Mouse (Mus musculus): ENCODE measurements around the gene Pnkd. TPM values are rescaled to one million over a fixed set of nuclear protein-coding genes. Genes with fewer than 3 reads are reported as not detected.
"Not testable (repeated sequence)": the region's sequence is repeated elsewhere in the genome, so short reads cannot be mapped to it uniquely, and the experiment has no call there.

Pnkd gene
- polyA plus RNA-seq, 1 experiment from 2014 or later = 39.8 TPM

DNA sequence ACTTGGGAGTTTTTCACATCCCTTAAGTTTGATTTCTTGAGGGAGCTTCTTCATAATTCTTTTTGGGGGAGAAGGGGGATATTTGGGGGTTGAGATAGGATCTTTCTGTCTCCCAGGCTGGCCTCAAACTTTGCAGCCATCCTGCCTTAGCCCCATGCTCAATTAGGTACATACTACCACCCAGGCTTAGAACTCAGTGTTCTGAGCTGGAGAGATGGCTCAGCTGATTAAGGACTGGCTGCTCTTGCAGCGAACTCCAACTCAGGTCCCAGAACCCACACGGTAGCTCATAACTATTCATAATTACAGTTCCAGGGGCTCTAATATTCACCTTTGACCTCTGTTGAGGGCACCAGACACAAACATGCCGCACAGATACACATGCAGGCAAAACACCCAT is 49.9 kb downstream of the Pnkd start:
- Histone ChIP-seq H3K4me2 (no peak overlapping the region), H3K4me3 (replicated peaks) (no peak overlapping the region), H3K9ac (no peak overlapping the region), H3K9me3 (replicated peaks) (no peaks in the 10 kb centered on the region), H3K27ac (no peak overlapping the region), H3K36me3 (no peaks in the 10 kb centered on the region), H3K4me1 (replicated peaks) (peaks cover 38% of the 10 kb centered on the region), H3K27me3 (peaks cover 7% of the 10 kb centered on the region)
- ATAC-seq (ENCODE audit: low read depth) = no peak
- WGBS (ENCODE audit: insufficient replicate concordance) = 71% methylated on average over 3 of the region's 3 CpGs
- DNase-seq = no peak

DNA sequence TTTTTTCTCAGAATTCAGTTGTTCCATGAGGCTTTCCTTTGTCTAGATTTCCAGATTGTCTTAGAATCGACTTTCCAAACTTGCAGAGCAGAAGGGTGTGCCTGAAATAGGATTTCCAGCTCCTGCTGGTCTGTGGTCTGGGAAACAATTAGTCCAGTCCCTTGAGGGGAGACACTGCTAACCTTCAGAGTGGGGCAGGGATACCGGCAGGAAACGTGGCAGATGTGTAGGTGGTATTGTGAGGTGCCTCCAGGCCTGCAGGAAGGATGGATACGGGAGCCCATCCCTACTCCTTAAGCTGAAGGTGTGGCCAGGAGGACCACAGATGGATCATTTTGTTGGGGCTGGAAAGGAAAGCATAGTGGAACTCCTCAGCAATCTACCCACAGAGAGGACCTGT is 50.3 kb downstream of the Pnkd start:
- H3K27ac ChIP-seq = no peak overlapping the region
- H3K4me2 ChIP-seq = no peak overlapping the region
- no peaks in the 10 kb centered on the region for H3K9me3 ChIP-seq (replicated peaks)
- WGBS (ENCODE audit: insufficient replicate concordance) = 56% methylated on average over 4 of the region's 4 CpGs
- no peaks in the 10 kb centered on the region for H3K36me3 ChIP-seq
- ATAC-seq (ENCODE audit: low read depth) (no peak), DNase-seq (no peak)
- H3K27me3 ChIP-seq = peaks cover 7% of the 10 kb centered on the region
- H3K4me1 ChIP-seq (replicated peaks) = peaks cover 36% of the 10 kb centered on the region
- no peak overlapping the region for H3K4me3 ChIP-seq (replicated peaks)
- H3K9ac ChIP-seq = no peak overlapping the region

DNA sequence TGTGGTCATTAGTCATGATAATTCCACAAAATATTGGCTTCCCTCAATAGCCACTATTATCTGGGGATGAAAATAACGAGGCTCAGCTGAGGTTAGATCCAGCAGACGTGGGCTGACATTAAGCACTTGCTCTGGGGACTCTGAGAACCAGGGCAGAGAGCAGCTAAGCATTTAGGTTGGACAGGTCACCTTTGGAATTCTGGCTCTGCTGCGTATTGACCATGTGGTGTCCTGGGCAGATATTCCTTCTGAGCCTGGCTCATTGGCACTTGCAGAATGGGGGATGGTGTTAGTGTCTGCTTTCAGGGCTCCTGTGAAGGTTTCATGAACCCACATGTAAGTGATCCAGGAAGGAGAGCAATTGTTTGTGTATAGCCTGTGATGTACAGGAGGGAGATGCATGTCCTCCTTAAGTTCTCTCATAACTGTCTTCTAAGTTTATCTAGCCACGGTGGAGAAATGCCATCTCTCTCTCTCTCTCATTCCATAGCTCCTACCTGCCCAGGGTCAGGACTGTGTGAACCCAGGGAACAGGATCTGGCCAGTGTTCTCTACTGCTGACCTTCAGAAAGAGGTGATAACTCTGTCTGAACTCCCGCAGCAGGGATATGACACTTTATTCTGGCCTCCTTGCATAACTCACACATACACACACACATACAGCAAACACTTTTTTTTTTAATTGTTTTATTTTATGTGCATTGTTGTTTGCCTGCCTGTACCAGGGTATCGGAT is 50.9 kb downstream of the Pnkd start:
- Histone ChIP-seq H3K9ac (no peak overlapping the region), H3K4me1 (replicated peaks) (peaks cover 35% of the 10 kb centered on the region), H3K9me3 (replicated peaks) (no peaks in the 10 kb centered on the region), H3K4me3 (replicated peaks) (no peak overlapping the region), H3K4me2 (no peak overlapping the region), H3K27ac (no peak overlapping the region), H3K36me3 (no peaks in the 10 kb centered on the region), H3K27me3 (peaks cover 7% of the 10 kb centered on the region)
- DNase-seq (no peak), ATAC-seq (ENCODE audit: low read depth) (no peak)
- WGBS (ENCODE audit: insufficient replicate concordance) = 64% methylated on average over 6 of the region's 6 CpGs

DNA sequence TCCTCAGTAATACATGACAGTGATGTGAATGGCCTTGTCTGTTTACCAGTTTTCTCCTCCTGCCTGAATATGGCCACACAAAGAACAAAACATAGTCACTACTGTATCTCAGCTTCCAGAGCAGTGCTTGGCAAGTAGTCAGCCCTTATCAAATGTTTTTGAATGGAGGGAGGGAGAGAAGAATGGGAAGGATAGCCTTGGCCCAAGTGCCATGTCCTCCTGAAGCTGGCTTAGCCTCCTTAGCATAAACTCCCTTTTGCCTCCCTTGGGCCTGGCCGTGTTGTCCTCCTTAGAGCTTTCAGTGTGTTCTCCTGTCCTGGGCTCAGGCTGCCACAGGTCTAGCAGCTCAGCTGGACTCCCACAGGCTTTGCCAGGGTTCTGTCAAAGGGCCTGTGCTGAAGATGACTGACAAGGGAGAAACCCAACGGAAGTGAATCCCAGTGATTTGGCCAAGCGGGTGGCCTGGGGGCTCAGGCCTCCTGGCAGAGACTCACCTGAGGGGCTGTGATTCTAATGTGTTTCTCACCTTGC is 52.6 kb downstream of the Pnkd start:
- Histone ChIP-seq H3K36me3 (no peaks in the 10 kb centered on the region), H3K27ac (no peak overlapping the region), H3K9ac (no peak overlapping the region), H3K4me1 (replicated peaks) (peaks cover 19% of the 10 kb centered on the region), H3K4me3 (replicated peaks) (no peak overlapping the region), H3K27me3 (peaks cover 7% of the 10 kb centered on the region), H3K4me2 (no peak overlapping the region), H3K9me3 (replicated peaks) (no peaks in the 10 kb centered on the region)
- 70% methylated on average over 3 of the region's 3 CpGs for WGBS (ENCODE audit: insufficient replicate concordance)
- DNase-seq (no peak), ATAC-seq (ENCODE audit: low read depth) (no peak)

GRCm38 (mm10) chr1:74338013-74338412 is 53.3 kb downstream of the Pnkd start:
- DNase-seq = no peak

GRCm38 (mm10) chr1:74338626-74339025 is 53.9 kb downstream of the Pnkd start:
- Histone ChIP-seq H3K4me1 (replicated peaks) (peaks cover 17% of the 10 kb centered on the region), H3K9ac (no peak overlapping the region), H3K4me2 (no peak overlapping the region), H3K27me3 (no peaks in the 10 kb centered on the region), H3K27ac (no peak overlapping the region), H3K36me3 (no peaks in the 10 kb centered on the region), H3K9me3 (replicated peaks) (no peaks in the 10 kb centered on the region), H3K4me3 (replicated peaks) (no peak overlapping the region)
- WGBS (ENCODE audit: insufficient replicate concordance) = 77% methylated on average over 4 of the region's 4 CpGs
- ATAC-seq (ENCODE audit: low read depth) = no peak
- no peak for DNase-seq

More at GRCm38 (mm10) chr1:74338013-74338412, 53.3 kb downstream of the Pnkd start:
- no peak overlapping the region for H3K4me3 ChIP-seq (replicated peaks)
- H3K9me3 ChIP-seq (replicated peaks) = no peaks in the 10 kb centered on the region
- peaks cover 5% of the 10 kb centered on the region for H3K27me3 ChIP-seq
- no peak overlapping the region for H3K9ac ChIP-seq
- no peak for ATAC-seq (ENCODE audit: low read depth)
- no peak overlapping the region for H3K4me2 ChIP-seq
- H3K36me3 ChIP-seq = no peaks in the 10 kb centered on the region
- H3K4me1 ChIP-seq (replicated peaks) = peaks cover 17% of the 10 kb centered on the region
- H3K27ac ChIP-seq = no peak overlapping the region
- 76% methylated on average over 5 of the region's 5 CpGs for WGBS (ENCODE audit: insufficient replicate concordance)

- H3K36me3 ChIP-seq = no peaks in the 10 kb centered on the region
- no peak overlapping the region for H3K27ac ChIP-seq
- no peaks in the 10 kb centered on the region for H3K9me3 ChIP-seq (replicated peaks)
- no peak for DNase-seq
- H3K9ac ChIP-seq = no peak overlapping the region
- no peak for ATAC-seq (ENCODE audit: low read depth)
- peaks cover 17% of the 10 kb centered on the region for H3K4me1 ChIP-seq (replicated peaks)
- H3K4me3 ChIP-seq (replicated peaks) = no peak overlapping the region
- 82% methylated on average over 9 of the region's 9 CpGs for WGBS (ENCODE audit: insufficient replicate concordance)
- H3K4me2 ChIP-seq = no peak overlapping the region
- H3K27me3 ChIP-seq = no peaks in the 10 kb centered on the region
Measured at GRCm38 (mm10) chr1:74339917-74340316, 55.2 kb downstream of the Pnkd start.

DNA sequence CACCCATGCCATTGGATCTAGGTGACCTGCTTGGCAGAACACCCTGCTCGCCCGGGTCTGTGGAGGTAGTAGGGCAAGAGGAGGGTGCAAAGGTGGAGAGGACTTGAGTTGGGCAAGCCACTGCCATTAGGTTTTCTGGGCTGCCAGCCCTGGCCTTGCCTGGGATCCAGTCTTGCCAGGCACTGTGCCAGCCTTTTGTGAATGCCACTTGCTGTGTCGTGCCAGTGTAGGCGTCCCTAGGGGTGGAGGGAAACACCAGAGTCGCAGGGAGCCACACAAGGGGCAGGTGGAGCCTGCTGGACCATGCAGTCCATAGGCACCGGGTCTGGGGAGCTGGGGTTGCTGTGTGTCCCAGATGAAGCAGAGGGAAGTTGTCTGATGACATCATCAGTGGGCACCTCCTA is 55.6 kb downstream of the Pnkd start:
- peaks cover 17% of the 10 kb centered on the region for H3K4me1 ChIP-seq (replicated peaks)

GRCm38 (mm10) chr1:74340992-74341391 is 56.3 kb downstream of the Pnkd start:
- not testable (repeated sequence) for H3K9ac ChIP-seq; ATAC-seq (ENCODE audit: low read depth); DNase-seq; H3K4me3 ChIP-seq (replicated peaks); H3K27ac ChIP-seq; H3K4me2 ChIP-seq; H3K9me3 ChIP-seq (replicated peaks); H3K36me3 ChIP-seq; H3K27me3 ChIP-seq
- WGBS (ENCODE audit: insufficient replicate concordance) = 72% methylated on average over 4 of the region's 4 CpGs
- H3K4me1 ChIP-seq (replicated peaks) = peaks cover 17% of the 10 kb centered on the region

More for the DNA sequence above, 55.6 kb downstream of the Pnkd start:
- no peak overlapping the region for H3K4me2 ChIP-seq
- H3K27ac ChIP-seq = no peak overlapping the region
- no peaks in the 10 kb centered on the region for H3K36me3 ChIP-seq
- no peaks in the 10 kb centered on the region for H3K9me3 ChIP-seq (replicated peaks)
- no peak overlapping the region for H3K4me3 ChIP-seq (replicated peaks)
- H3K9ac ChIP-seq = no peak overlapping the region
- ATAC-seq (ENCODE audit: low read depth) (0 out of 2 replicates have a peak, but pooled peaks have one; percentile 24), DNase-seq (no peak)
- H3K27me3 ChIP-seq = no peaks in the 10 kb centered on the region
- WGBS (ENCODE audit: insufficient replicate concordance) = 82% methylated on average over 6 of the region's 6 CpGs

- WGBS (ENCODE audit: insufficient replicate concordance) = 69% methylated on average over 7 of the region's 7 CpGs
- ATAC-seq (ENCODE audit: low read depth) (no peak), DNase-seq (no peak)
- no peak overlapping the region for H3K9ac ChIP-seq
- peaks cover 17% of the 10 kb centered on the region for H3K4me1 ChIP-seq (replicated peaks)
- no peak overlapping the region for H3K4me3 ChIP-seq (replicated peaks)
- no peak overlapping the region for H3K4me2 ChIP-seq
- no peaks in the 10 kb centered on the region for H3K36me3 ChIP-seq
- H3K9me3 ChIP-seq (replicated peaks) = no peaks in the 10 kb centered on the region
- H3K27ac ChIP-seq = no peak overlapping the region
- H3K27me3 ChIP-seq = no peaks in the 10 kb centered on the region
Measured at GRCm38 (mm10) chr1:74341898-74342297, 57.2 kb downstream of the Pnkd start.

DNA sequence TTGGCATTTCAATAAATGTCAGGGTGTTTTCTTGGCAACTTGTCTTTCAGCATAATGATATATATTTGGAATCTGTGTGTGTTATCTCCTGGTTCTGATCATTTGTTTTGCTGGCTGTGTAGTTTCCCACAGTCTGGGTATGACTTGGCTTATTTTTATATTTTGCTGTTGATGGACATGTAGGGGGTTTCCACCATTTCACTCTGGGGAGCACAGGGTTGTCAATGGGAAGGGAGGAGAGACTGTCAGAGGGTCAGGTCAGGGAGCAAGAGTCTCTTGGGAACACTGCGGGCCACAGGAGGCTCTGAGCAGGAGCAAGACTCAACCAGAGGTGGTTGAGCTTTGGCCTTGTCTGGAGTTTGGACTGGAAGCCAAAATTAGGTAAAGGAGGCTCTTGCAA is 57.6 kb downstream of the Pnkd start:
- ATAC-seq (ENCODE audit: low read depth) (no peak), DNase-seq (no peak)
- Histone ChIP-seq H3K9ac (no peak overlapping the region), H3K4me3 (replicated peaks) (no peak overlapping the region), H3K36me3 (no peaks in the 10 kb centered on the region), H3K9me3 (replicated peaks) (no peaks in the 10 kb centered on the region), H3K4me1 (replicated peaks) (peaks cover 17% of the 10 kb centered on the region), H3K4me2 (no peak overlapping the region), H3K27ac (no peak overlapping the region), H3K27me3 (no peaks in the 10 kb centered on the region)
- WGBS (ENCODE audit: insufficient replicate concordance) = 96% methylated on average over 1 of the region's 1 CpGs

DNA sequence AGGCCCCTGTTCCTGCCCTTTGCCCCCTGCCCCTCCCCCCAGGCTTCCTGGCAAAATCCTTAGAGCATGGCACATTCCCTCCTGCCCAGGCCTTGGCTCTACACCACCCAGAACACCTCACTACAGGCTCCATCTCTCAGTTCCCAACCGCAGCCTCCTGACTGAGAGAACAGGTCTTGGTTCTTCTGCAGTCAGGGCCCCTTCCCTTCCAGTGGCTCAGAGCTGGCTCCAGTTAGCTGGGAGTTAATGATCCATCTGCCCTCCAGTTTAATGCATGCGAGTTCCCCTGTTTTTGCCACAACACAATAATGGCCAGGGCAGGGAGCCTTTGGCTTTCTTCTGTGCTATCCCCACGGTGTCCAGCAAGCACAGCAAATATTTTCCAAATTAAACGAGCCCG is 58.4 kb downstream of the Pnkd start:
- H3K4me2 ChIP-seq = no peak overlapping the region
- no peak for DNase-seq
- no peak overlapping the region for H3K9ac ChIP-seq
- peaks cover 17% of the 10 kb centered on the region for H3K4me1 ChIP-seq (replicated peaks)
- 62% methylated on average over 5 of the region's 5 CpGs for WGBS (ENCODE audit: insufficient replicate concordance)
- H3K4me3 ChIP-seq (replicated peaks) = no peak overlapping the region
- no peak for ATAC-seq (ENCODE audit: low read depth)
- H3K27ac ChIP-seq = no peak overlapping the region
- H3K27me3 ChIP-seq = no peaks in the 10 kb centered on the region
- H3K36me3 ChIP-seq = no peaks in the 10 kb centered on the region
- no peaks in the 10 kb centered on the region for H3K9me3 ChIP-seq (replicated peaks)
